Mouse (Mus musculus) left cerebral cortex, adult 11 months (tissue): ENCODE data around the gene Klhl35.
"Not testable (repeated sequence)": the region's sequence is repeated elsewhere in the genome, so short reads cannot be mapped to it uniquely, and the experiment has no call there.

Experiments
- DNase-seq: peaks from one replicate; pipeline ENCODE4 v3.0.0; 2022; ENCODE audit warnings: low spot score

The Klhl35 gene

DNA sequence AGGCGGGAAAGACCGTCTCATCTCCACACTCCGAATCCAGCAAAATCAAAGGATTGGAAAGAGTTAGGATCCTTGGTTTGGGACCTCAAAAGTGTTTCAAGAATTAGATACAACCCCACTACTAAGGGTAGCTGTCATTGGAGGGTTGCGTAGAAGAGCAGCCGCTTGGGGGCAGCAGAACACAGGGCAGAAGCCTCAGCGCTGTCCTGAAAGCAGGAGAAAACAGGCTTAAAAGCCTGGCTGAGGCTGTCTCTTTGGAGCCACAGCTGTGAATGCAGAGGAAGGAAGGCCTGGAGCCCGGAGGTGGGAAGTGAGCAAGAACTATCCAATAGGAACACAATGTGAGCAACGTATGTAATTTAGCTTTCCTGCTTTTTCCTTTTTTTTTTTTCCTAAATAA is 34.4 kb downstream of the Klhl35 start:
- peak; percentile 69 for DNase-seq

DNA sequence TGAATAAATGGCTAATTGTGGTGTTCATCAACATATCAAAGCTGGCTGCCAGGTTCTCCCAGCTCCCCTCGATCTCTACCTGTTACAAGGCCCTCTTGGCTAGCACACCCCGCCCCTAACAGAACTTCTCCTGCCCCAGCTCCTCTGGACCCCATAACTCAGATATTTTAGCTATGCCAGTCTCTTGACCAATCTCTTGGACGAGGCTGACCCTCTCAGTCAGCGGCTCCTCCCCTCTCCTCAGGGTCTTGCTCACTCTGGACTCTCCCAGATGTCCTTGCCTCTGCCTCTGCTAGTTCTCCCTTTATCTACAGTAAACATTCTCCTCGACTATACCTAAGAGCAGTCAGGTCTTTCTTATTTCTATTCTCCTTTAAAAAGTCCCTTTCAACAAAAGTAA is 34.9 kb downstream of the Klhl35 start:
- DNase-seq, result no peak

DNA sequence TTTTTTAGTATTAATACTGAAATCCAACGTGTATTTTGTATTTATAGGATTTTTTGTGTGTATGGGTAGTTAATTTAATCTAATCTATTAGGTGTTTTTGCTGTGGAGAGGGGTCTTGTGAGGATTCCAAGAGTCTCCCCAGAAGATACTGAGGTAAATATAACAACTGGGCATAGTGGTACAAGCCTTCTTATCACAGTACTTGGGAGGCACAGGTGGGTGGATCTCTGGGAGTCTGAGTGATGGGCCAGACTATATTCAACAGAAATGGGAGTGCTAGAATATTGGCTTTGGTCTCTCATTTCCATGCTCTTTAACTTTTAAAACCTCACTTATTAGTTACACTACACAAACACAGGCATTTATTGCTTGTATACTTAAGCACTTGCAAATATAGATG is 35.3 kb downstream of the Klhl35 start:
- no peak for DNase-seq

DNA sequence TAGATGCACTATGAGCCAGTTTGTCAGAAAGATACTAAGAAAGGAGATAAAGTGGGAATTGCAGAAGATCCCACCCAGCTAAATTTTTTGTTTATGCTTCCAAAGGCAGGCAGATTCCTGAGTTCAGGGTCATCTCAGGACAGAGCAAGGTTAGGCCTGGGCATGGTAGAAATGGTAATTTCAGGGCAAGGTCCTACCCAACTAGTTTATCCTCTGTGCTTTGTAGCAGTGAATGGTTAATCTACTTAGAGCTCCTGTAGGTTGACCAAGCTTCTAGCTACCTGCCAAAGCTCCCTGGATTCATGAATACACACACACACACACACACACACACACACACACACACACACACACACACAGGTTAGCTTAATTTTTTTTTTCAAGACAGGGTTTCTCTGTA is 38.8 kb downstream of the Klhl35 start:
- DNase-seq, result no peak

DNA sequence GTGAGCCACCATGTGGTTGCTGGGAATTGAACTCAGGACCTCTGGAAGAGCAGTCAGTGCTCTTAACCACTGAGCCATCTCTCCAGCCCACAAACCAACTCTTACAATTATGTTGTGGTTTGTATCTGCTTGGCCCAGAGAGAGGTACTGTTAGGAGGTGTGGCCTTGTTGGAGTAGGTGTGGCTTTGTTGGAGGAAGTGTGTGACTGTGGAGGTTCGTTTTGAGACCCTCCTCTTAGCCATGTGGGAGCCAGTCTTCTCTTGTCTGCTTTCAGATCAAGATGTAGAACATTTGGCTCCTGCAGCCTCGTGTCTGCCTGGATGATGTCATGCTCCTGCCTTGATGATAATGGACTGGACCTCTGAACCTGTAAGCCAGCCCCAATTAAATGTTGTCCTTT is 42.4 kb downstream of the Klhl35 start:
- not testable (repeated sequence) for DNase-seq

DNA sequence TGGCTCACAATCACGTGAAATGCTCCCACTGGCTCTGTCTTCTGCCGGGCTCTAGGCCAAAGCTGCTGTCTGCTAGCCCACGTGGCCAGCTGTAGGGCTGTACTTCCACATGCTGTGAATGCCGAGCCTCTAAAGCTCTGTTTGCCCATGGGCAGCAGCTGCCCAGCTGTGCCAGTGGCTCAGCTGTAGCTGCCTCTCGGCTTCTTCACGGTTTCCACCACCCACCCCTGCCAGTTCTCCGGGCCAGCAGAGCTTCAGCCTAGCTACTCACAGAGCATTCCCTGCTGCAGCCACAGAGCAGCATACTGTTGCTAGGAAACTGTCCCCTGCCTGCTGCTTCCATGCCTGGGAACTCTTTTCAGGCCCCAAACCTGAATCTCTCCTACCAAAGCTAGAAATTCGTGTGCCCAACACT is 44.3 kb downstream of the Klhl35 start:
- peak; percentile 55 for DNase-seq

DNA sequence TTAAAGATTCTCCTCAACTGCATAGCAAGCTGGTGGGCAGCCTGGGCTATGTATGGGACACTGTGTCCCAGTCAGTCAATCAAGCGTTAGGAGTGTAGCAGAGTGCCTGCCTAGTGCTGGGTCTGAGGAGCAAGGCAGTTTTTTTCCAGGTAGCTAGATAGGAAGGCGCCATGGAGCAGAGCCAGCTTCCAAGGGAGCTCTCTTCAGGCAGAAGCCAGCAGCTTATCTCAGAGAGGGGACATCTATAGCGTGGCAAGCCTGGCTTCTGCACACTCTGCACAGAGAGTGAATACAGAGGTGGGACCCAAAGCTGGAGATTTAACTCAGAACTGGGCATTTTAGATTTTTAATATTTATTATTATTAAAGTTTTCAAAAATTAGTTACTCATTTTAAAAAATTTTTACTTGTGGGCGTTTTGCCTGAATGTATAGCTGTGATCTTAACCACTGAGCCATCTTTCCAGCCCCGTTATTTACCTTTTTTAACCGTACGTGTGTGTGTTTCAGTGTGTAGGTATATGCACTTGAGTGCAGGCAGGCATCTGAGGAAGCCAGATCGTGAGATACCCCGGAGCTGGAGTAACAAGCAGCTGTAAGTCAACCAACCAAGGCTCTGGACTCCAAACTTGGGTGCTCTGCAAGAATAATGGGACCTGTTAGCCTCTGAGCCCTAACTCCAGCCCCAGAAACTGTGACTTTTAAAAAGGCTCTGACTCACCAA is 50.4 kb downstream of the Klhl35 start:
- DNase-seq, result no peak

DNA sequence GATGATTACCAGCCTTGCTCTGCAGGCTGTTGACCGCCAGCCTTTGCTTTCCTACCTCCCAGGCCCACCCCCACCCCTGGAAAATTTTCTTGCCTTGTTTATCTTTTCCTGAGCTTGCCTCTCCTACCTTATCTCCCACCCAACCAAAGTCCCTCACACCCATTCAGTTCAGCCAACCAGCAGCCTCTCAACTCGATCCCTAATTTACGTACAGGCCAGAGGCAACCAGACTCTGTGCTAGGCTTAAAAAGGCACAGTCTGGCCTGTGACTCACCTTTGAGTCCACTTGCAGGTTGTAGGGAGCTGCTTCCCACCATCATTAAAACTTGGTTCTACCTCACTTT is 51.0 kb downstream of the Klhl35 start:
- DNase-seq, result no peak

DNA sequence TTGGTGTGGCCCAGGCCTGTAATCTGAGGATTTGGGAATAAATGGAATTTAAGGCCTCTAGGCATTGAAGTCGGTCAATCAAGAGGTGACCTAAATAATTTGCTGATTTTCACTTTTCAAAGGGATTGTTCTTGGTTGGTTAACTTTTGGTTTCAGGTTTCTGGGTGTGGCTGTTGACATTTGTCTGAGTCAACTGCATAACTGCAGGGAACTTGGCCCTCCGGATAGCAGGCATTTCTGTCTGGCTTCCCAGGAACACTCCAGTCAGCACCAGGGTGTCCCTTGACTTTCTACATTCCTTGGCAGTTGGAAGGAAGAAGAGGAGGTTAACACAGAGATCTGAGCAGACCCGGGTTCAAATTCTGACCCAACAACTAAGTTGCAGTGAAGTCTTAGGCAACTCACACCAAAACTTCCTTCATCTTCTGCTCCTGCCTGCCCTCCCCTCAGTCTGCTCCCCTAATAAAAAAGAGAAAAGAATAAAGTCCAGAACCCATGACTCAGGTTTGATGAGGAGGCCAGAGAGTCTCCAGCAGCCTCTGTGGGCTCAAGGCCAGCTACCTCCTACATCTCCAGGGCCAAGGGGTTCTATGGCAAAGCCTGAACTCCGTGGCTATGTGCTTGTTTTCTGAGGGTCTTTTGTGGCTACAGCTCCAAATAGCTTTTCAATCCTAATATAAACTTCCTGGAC is 53.3 kb downstream of the Klhl35 start:
- no peak for DNase-seq

DNA sequence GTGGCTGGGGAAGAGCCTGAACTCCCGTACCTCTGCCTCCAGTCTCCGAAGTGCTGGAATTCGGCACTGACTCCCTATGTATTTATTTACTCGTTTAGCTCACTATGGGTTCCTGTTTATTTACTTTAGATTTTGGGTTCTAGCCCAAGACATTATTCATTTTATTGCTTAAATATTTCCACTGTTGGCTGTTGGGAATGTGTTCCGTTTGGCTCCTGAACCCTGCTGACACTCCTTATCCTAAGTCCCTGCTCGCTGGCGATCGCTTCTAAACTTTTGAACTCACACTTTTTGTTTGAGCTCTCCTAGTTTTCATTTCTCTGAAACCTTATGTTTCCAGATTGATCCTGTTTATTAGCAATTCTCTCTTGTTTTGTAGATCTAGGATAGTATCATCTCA is 57.3 kb downstream of the Klhl35 start:
- DNase-seq, result no peak
